Mouse (Mus musculus): ENCODE data around the gene Adam12.

Gene Adam12

GRCm38 (mm10) chr7:134081307-134082072 lies 150.5 kb downstream of the Adam12 start:
- no peak for DNase-seq (ENCODE audit: low spot score)

GRCm38 (mm10) chr7:134079980-134080725 lies 151.8 kb downstream of the Adam12 start:
- no peak for DNase-seq (ENCODE audit: low spot score)

- DNase-seq (ENCODE audit: low spot score), result no peak
These were observed 154.3 kb downstream of the Adam12 start for GRCm38 (mm10) chr7:134077684-134078083.

- DNase-seq (ENCODE audit: low spot score), result no peak
These were observed 158.9 kb downstream of the Adam12 start for GRCm38 (mm10) chr7:134073011-134073410.

GRCm38 (mm10) chr7:134071153-134071885 lies 160.6 kb downstream of the Adam12 start:
- DNase-seq (ENCODE audit: low spot score), result no peak

- no peak for DNase-seq (ENCODE audit: low spot score)
These were observed 169.3 kb downstream of the Adam12 start for GRCm38 (mm10) chr7:134062629-134063028.

- no peak for DNase-seq (ENCODE audit: low spot score)
These were observed 179.5 kb downstream of the Adam12 start for GRCm38 (mm10) chr7:134052486-134052885.

- no peak for DNase-seq (ENCODE audit: low spot score)
These were observed 181.6 kb downstream of the Adam12 start for GRCm38 (mm10) chr7:134050371-134050770.

GRCm38 (mm10) chr7:134046376-134046775 lies 185.6 kb downstream of the Adam12 start:
- no peak for DNase-seq (ENCODE audit: low spot score)

- no peak for DNase-seq (ENCODE audit: low spot score)
These were observed 188.4 kb downstream of the Adam12 start for GRCm38 (mm10) chr7:134043576-134043975.

- DNase-seq (ENCODE audit: low spot score), result no peak
These were observed 189.3 kb downstream of the Adam12 start for GRCm38 (mm10) chr7:134042614-134043013.

GRCm38 (mm10) chr7:134033939-134034338 lies 198.0 kb downstream of the Adam12 start:
- DNase-seq (ENCODE audit: low spot score), result no peak

- DNase-seq (ENCODE audit: low spot score), result no peak
These were observed 199.0 kb downstream of the Adam12 start for GRCm38 (mm10) chr7:134032959-134033366.

GRCm38 (mm10) chr7:134031787-134032186 lies 200.2 kb downstream of the Adam12 start:
- no peak for DNase-seq (ENCODE audit: low spot score)

- no peak for DNase-seq (ENCODE audit: low spot score)
These were observed 200.7 kb downstream of the Adam12 start for GRCm38 (mm10) chr7:134031256-134031655.

- DNase-seq (ENCODE audit: low spot score), result no peak
These were observed 203.6 kb downstream of the Adam12 start for GRCm38 (mm10) chr7:134028281-134028830.

- no peak for DNase-seq (ENCODE audit: low spot score)
These were observed 204.9 kb downstream of the Adam12 start for GRCm38 (mm10) chr7:134027020-134027415.

- DNase-seq (ENCODE audit: low spot score), result peak; percentile 81
These were observed 205.5 kb downstream of the Adam12 start for GRCm38 (mm10) chr7:134026200-134027019.

- no peak for DNase-seq (ENCODE audit: low spot score)
These were observed 209.6 kb downstream of the Adam12 start for GRCm38 (mm10) chr7:134022157-134022885.

GRCm38 (mm10) chr7:134015226-134015625 lies 216.7 kb downstream of the Adam12 start:
- no peak for DNase-seq (ENCODE audit: low spot score)

GRCm38 (mm10) chr7:134014733-134015132 lies 217.2 kb downstream of the Adam12 start:
- DNase-seq (ENCODE audit: low spot score), result no peak
